Mouse (Mus musculus) adrenal gland, adult 2 months (tissue): Measurements from ENCODE around the gene Atoh8. TPM values are rescaled to one million over a fixed set of nuclear protein-coding genes. Genes with fewer than 3 reads are reported as not detected.

Experiments
- DNase-seq: peaks from one replicate; pipeline ENCODE4 v3.0.0; 2021
- polyA plus RNA-seq: library from polyadenylated mRNA; depleted of rRNA; stranded (reverse); fragments of >200 nt; gene quantifications from 2 replicates; pipeline ENCODE4 v1.2.3, GENCODE M21; 2012
- total RNA-seq, 2 experiments: library from RNA; stranded (reverse); gene quantifications; 2 replicates each; pipeline ENCODE4 v1.2.3; 2021

Gene Atoh8
- total and polyA plus RNA-seq, 3 experiments = 2.3 to 5.5 (median 3.1) TPM

DNA sequence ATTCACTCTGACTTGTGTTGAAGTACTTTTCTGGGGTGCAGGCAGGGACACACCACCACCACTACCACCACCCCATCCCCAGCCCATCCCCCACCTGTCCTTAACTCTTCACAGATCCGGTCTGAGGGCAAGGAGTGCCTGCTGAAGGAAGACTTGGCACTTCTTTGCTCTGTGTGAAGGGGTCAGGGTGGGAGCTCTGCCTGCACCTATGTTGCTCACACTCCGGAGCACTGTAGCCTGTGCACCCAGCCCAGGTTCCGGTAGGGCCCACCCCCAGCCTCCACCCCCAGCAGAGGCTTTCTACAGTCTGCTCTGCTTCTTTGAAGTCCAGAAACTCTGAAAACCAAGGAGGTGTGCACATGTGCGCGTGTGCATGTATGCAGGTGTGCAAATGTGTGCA lies 44.8 kb downstream of the Atoh8 start:
- no peak for DNase-seq

DNA sequence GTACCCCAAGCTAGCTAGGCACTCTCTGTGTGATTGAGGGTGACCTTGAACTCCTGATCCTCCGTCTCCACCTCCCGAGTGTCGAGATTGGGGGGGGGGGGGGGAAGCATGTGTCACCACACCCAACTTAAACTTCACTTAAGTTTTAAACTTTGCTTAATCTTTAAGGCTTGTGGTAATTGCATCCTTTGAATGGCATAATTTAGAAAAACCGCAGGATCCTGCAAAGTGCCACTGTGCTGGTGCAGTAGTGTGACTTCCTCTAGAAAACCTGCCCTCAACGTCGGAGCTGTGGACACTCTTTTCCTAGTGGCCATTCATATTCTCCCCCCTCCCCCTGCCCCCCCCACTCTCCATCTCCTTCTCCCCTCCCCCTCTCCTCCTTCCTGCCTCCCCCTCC lies 45.3 kb downstream of the Atoh8 start:
- DNase-seq = no peak

DNA sequence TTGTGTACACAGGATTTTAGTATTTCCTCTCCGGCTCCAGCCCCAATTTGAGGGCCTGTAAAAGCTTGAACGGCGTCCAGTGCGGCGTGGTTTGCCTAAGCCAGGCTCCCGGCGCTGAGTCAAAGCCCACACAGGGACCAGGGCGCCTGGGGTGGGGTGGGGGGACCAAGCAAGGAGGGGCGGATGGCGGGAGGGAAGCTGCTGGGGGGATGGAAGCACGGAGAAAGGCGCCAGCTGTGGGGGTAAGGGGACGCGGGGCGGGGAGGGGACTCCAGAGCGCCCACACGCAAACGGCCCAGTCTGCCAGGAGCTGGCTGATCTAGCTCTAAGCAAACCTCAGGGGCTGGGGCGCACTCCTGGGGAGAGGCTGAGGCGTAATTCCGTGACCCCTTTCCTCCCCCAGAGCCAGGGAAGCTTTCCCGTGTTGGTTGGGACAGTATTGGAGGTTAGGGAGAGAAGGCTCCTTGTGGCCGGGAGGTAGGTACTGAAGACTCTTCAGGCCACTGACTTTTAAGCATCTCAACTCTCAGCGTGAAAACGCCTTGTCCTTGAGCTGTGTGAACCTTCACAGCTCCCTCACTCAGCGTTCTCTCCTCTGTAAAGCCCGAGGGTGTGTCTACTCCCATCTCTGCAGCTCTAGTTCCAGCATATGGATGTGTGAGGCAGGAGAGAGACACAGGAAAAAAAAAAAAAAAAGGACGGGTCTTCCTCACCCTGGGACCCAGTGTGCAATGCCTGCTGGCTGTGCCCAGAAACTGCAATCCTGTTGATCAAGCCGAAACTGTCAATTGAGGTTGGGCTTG lies 46.1 kb downstream of the Atoh8 start:
- no peak for DNase-seq

DNA sequence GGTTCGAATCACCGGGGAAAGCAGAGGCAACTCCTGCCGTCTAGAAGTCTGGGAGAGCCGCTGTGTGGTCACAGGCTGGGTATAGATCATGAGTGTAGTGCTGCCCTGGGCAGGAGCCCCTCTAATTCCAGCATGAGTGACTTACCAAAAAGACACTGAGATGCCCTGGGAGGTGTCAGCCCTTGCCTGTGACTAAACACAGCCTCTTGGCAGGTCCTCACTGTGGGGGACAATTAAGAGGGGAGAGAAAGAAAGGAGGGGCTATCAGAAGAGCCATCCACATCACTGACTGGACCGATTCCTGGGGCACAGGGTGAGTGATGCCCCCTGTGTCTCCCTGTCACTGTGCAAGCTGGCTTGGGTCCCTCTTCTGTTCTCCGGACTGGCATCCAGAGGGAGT lies 48.6 kb downstream of the Atoh8 start:
- DNase-seq = no peak

DNA sequence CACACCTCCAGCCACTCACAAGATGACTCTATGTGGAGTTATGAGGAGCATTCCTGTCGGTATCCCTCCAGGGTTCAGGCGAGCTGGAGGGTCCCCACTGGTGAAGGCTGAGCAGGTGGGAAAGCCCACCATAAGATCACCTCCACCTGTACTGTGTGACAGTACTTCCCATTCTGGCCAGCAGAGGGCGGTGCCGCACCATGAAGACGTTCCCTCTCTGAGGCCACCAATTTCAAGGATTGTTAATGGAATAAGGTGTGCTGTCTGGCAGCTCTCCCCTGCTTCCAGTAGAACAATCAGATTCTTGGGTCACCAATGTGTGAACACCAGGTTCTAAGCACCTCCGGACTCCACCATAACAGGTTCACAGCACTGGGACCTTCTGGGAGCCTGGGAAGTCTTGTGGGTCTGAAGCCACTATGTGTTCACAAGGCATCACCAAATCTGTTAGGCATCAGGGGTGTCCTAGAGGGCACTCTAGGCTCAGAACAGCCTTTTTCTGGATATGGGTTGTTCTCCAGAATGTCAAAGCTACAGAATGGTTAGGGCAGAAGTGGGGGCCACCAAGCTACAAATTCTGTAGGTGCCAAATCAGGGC lies 49.4 kb downstream of the Atoh8 start:
- DNase-seq = peak; percentile 64

DNA sequence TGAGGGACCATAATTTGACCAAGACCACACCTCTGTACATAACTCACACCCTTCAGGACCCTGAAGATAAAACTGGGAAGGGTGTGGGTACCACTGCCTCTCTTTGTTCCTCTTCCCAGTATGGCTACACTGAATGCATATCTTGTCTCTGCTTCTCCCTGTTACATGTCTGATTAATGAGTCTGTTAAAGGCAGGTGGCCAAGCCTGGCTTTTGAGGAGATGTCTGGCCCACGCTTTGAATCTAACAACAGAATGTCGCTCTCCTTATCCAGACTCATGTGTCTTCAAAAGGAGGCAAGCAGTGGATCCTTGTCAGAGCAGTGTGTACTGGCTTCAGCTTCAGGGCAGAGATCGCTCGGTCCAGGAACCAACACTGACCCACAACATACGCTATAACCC lies 50.8 kb downstream of the Atoh8 start:
- DNase-seq = no peak

DNA sequence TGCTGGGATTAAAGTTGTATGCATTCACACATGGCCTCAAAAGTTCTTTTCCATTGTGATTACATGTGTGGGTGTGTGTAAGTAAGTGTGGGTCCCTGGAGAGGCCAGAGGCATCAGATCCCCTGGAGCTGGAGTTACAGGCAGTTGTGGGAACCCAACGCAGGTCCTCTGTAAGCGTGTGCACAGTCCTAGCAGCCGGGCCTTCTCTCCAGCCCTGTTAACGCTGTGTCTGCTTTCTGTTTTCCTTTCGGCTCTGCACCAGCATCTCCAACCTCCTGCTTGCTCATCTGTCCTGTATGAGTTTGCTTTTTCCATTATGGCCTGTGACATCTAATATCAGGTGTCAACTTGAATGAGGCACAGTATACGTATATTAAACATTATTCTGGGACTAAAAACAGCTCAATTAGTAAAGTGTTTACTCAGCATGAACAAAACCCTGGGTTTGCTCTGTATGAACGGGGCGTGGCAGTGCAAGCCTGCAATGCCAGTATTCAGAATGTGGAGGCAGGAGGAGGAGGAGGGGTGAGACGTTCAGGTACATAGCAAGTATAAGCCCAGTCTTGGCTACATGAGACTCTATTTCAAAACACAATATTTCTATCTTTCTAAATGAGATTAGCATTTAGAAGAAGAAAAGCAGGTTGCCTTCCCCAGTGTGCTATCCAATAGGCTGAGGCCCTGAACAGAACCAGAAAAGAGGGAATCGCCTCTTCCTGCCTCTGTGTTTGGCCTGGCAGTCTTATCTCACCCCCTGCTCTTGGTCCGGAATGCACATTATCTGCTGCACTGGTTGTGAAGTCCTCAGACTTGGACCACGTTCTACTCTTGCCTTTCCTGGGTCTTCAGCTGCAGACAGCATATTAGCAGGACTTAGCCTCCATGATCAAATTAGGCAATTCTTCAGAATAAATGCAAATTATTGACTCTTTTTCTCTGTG lies 55.5 kb downstream of the Atoh8 start:
- no peak for DNase-seq

DNA sequence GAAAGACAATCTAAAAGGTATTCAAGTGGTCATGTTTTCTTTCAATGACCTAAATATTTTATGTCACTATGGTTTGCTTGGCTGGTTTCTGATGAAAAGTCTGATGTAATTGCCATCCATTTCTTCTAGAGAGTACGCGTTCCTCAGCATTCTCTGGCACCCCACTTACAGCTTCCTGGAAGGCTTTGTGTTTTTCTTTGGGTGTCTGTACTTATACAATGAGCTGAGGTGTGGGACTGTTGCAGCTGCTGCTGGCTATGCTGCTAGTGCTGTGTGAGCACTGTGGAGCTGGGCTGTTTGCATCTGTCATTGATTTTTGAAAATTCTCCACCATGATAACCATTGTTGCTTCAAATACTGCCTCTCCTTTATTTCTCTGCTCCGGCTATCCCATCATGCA lies 56.4 kb downstream of the Atoh8 start:
- DNase-seq = no peak

DNA sequence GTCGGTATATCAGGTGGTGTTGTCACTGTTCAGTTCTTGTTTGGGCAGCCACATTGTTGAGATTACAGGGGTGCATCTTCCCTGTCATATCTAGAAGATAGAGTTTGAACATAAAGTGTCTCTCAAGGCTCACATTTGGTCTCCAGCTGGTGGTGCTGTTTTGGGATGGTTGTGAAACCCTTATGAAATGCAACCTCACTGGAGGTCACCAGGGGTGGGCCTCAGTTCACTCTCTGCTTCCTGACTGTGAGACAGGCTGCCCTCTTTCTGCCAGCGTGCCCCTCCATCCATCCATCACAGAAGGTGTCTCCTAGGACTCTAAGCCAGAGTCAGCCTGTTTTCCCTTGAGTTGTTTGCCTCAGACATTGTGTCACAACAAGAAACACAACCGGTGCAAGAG lies 58.0 kb downstream of the Atoh8 start:
- no peak for DNase-seq

DNA sequence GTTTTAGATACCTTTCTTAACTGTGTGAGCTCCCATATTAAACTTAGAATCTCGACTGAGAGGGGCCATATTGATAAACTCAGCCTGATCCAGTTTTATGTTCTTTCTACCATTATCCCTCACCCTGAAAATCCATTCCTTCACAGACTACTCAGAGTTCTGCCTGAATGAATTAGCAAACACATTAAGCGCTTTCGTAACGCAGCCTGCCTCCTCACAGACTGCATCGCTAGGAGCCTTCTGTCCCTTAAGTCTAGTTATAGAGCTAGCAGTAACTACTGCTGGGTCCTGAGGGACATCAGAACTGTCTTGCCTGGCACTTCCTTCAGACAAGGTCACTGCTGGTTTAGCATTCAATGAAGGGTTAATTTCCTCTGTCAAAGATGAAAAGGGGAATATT lies 59.4 kb downstream of the Atoh8 start:
- DNase-seq = no peak

DNA sequence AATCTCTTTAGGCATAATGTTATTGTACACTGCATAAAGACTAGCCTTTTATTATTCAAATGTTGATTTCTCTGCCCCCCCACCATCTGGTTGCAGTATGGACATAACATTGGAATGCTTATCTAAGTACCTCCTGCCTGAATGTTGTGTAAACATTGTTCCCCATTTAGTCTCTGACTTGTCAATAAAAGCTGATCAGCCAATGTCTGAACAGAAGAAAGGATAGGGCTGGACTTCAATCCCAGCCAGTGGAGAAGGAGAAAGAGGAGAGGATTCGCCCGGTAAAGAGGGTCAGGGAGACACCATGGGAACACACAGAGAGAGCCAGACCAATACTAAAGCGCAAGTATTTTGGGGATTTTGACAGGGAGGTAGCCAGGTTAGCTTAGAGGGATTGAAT lies 60.0 kb downstream of the Atoh8 start:
- DNase-seq = no peak

DNA sequence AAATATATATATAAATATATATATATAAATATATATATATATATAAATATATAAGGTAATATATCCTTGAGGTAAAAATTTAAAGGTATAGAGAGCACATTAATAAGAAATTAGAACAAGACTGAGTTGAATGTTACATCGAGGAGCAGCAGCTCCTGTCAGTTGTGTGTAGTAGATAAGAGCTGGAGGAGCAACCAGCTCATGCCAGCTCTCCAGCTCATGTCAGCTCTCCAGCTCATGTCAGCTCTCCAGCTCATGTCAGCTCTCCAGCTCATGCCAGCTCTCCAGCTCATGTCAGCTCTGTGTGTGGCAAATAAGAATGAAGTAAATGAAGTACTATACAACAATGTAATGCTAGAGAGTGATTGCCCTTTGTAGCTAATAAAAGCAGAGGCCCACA lies 62.0 kb downstream of the Atoh8 start:
- no peak for DNase-seq

DNA sequence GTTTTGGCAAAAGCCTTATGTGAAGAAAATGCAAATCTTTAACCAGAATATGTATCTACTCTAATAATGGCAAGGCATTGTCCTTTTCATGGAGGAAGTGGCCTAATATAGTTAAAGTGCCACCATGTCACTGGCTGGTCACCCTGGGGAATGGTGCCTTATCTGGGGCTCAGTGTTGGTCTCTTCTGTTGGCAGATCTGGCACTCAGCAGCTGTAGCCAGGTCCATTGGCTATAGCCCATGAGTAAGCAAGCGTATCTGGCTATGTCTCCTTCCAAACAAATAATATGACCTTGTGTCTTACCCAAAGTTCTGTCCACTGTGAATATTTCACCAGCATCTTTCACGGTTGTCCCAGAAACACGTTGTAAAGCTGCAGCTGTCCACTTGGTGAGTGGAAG lies 64.0 kb downstream of the Atoh8 start:
- no peak for DNase-seq

DNA sequence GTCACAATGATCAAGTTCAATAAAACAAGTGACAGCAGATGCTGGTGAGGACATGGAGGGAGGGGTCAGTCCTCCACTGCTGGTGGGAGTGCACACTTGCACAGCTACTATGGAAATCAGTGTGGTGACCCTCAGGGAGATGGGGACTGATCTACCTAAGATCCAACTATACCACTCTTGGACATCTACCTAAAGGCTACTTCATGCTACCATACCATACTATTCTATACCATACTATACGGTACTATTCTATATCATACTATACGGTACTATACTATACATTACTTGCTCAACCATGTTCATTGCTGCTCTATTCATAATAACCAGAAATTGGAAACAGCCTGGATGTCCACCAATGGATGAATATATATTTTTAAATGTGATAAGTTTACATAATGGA lies 69.5 kb downstream of the Atoh8 start:
- no peak for DNase-seq

DNA sequence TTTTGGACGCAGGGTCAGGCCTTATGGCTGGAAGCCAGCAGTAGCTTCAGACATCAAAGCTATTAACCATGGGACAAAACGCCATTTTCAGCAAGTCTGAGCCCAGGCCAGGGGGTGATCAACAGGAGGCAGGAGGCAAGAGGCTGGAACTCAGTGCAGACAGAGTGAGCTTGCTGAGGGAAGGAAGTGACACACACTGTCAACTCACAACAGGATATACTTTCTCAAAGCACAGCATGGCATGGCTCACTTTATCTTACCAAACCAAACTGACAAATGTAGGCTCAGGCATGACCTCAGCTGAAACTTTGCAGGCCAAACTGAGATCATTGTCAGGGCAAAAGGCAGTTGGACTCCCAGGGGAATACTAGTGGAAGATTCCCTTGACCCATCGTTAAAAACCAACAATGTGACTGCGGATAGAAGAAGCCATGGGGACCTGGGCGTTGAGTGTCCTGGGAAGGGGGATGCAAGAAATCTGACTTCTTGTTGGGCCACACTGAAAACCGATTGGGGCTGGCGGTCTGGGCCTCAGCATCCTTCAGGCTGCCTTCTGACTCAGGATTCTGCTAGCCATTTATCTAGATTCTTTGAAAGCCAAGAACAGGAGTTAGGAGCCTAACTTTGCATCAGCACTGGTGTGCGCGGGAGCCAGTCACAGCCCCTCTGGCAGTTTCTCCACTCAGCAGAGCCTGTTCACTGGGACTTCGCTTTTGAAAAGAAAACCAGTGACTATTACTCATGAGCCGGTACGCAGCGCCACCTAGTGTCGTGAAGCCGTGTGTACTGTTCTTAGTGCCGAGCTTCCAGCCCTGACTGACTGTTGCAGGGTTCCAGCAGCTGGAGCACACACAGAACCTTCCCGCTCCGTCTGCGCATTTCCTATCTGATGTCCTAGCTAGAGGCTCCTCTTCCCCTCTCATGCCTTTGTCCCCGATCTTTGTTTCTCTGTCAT lies 70.8 kb downstream of the Atoh8 start:
- DNase-seq = peak; percentile 88

DNA sequence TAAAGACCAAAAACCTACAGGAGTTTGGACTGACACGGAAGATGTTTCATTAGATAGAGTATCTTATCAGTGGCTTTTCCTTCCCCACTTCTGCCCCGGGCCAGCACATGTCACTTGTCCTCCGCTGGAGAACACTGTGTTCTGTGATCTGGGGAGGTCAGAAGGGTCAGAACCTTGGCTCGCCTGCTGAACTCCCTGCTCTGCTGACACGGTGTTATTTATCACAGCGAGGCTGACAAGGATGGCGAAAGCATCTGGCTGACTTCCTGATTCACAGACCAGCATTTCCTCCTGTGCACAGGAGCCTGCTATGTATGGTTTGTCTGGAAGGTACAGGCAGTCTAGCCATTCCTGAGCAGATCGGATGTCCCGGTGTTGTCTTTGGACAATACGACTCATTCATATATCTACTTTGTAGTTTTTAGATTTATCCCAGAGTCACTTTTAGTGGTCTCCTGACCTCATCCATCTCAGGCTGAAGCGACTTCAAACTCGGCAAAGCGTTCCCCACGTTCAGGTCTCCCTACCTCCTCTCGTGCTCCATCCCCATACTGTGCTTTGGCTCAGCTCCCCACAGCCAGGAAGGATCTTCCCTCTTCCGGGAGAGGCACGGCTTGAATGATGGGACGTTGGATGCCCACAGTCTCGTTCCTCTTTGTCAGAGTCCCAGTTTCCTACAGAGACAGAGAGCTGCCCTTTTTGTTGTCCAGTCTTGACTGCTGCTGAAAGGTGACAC lies 73.1 kb downstream of the Atoh8 start:
- DNase-seq = peak; percentile 90

DNA sequence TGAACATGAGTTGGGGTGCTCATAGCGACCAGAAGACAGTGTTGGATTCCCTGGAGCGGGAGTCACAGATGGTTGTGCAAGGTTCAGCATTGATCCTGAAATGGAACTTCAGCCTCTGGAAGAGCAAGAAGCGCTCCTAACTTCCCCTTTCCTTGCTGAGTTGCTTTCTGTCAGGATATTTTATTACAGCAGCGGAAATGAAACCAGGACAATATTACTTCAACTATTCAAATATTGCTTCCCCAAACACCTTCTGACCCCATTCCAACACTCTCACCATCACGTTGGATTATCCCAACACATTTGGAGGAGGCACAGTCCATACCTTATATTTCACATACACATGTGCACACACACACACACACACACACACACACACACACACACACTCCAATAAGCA lies 73.6 kb downstream of the Atoh8 start:
- no peak for DNase-seq

DNA sequence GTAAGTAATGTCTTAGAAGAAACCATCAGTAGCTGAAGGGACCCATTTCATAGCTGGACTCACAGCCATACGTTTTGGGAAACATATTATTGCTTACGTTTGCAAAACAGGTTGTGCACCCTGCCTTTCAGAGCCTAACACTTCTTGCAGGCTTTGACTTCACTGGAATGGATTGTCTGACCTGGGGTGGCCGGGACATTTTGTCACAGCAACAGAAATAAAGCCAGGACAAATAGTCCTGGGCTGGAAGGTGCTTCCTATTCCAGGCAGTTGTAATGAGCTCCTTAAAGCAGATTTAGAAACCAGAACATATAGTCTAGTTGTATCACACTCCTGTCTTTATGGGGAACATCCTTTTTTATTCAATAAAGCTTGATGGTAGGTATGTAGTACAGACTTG lies 74.4 kb downstream of the Atoh8 start:
- DNase-seq = no peak

DNA sequence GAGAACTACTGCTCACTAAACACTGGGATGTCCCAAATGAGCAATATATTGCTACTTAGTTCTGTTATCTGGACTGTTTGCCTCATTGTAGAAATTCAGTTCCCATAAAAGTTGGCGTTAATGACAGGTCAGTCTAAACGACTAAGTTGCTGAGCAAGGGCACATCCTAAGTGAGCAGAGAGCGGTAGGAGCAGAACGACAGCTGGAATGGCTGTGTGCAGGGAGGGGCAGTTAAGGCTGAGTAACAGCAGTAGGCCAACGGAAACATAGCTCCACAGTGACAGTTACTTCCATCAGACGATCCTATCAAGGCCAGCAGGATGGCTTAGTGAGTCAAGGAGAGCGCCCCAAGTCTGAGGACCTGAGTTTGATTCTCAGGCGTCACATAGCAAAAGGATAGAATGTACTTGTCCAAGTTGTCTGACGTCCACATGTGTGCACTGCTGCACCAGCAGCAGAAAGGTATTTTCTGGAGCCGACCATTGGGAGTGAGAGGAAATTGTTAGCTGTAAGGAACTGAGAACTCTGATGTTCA lies 75.4 kb downstream of the Atoh8 start:
- DNase-seq = peak; percentile 59

DNA sequence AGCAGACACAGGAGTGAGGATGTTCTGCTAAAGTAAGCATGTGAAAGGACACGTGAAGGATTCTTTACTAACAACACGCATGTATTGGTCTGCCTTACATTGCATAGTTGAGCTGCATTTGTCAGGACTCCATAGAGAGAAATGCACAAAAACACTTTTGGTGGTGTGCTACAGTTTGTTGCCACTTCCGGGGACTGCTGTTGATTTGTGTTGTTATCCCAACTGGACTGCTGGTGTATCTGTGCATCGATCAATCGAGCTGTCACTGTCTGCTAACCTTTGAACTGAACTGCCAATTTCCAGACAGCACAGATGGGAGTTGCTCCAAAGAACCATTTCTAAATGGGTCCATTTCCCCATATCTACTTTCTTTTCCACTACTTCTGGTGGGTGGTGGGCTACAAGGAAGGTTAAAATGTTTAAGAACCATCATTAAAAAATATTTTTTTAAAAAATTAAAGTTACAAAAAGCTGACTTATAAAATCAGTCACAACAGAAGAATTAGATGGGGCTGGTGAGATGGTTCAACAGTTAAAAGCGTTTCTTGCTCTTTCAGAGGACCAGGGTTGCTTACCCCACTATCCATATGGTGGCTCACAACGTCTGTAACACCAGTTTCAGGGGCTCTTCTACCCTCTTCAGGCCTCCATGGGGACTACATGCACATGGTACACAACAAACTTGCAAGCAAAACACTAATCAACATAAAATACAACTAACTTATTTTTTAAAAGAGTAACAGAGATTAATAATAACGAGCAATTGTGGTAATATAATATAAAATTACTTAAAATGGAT lies 76.2 kb downstream of the Atoh8 start:
- no peak for DNase-seq
